Mouse (Mus musculus): ENCODE measurements around the gene St7. TPM values are rescaled to one million over a fixed set of nuclear protein-coding genes. Genes with fewer than 3 reads are reported as not detected.
A peak's percentile ranks its signal among the peaks of the same experiment; 100 is the strongest.

St7 gene
- polyA plus RNA-seq, 1 experiment from 2014 or later: 32.9 TPM

DNA sequence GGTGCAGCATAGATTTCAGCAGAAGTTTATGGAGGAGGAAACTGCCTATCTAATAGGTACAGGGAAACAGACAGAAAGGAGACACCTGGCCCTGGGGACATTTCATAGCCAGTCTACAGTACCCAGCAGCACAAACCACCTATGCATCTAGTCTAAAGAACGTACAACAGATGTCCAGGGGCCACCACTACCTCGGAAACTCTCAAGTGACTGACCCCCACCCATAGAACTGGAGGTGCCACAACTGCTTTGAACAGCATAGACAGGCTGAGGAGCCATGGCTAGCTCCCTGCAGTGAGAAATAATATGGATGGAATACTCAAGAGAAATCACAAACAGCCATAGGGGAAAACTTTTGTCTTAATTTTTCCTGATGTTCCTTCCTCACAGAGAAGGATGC is 220.1 kb downstream of the St7 start:
- 78% methylated on average over 2 of the region's 2 CpGs for WGBS
- H3K36me3 ChIP-seq (ENCODE audit: control insufficient read depth, insufficient read depth, low read length): no peaks in the 10 kb centered on the region
- ATAC-seq (replicated peaks; ENCODE audit: low FRiP score) (no peak), DNase-seq (ENCODE audit: low spot score) (no peak)
- no peaks in the 10 kb centered on the region for H3K27me3 ChIP-seq (ENCODE audit: control insufficient read depth, insufficient read depth, low read length)
- no peak overlapping the region for H3K4me2 ChIP-seq (ENCODE audit: low read depth, low read length, severe bottlenecking)
- H3K27ac ChIP-seq (ENCODE audit: low read depth, low read length): no peak overlapping the region
- H3K4me1 ChIP-seq (replicated peaks; ENCODE audit: control insufficient read depth, insufficient read depth, low read length): no peaks in the 10 kb centered on the region
- no peak overlapping the region for H3K9ac ChIP-seq (ENCODE audit: low read length)
- H3K9me3 ChIP-seq (ENCODE audit: control insufficient read depth, low read length): no peaks in the 10 kb centered on the region
- H3K4me3 ChIP-seq (ENCODE audit: low read depth, low read length): no peak overlapping the region

GRCm38 (mm10) chr6:17913315-17913714 is 220.6 kb downstream of the St7 start:
- Histone ChIP-seq H3K27ac (ENCODE audit: low read depth, low read length) (no peak overlapping the region), H3K4me3 (ENCODE audit: low read depth, low read length) (no peak overlapping the region), H3K4me2 (ENCODE audit: low read depth, low read length, severe bottlenecking) (no peak overlapping the region), H3K27me3 (ENCODE audit: control insufficient read depth, insufficient read depth, low read length) (no peaks in the 10 kb centered on the region), H3K36me3 (ENCODE audit: control insufficient read depth, insufficient read depth, low read length) (no peaks in the 10 kb centered on the region), H3K9me3 (ENCODE audit: control insufficient read depth, low read length) (no peaks in the 10 kb centered on the region), H3K9ac (ENCODE audit: low read length) (no peak overlapping the region), H3K4me1 (replicated peaks; ENCODE audit: control insufficient read depth, insufficient read depth, low read length) (no peaks in the 10 kb centered on the region)
- no peak for ATAC-seq (replicated peaks; ENCODE audit: low FRiP score)
- DNase-seq (ENCODE audit: low spot score): no peak
- WGBS: 79% methylated on average over 1 of the region's 1 CpGs

GRCm38 (mm10) chr6:17914300-17914699 is 221.6 kb downstream of the St7 start:
- Histone ChIP-seq H3K4me3 (ENCODE audit: low read depth, low read length) (no peak overlapping the region), H3K36me3 (ENCODE audit: control insufficient read depth, insufficient read depth, low read length) (no peaks in the 10 kb centered on the region), H3K4me1 (replicated peaks; ENCODE audit: control insufficient read depth, insufficient read depth, low read length) (no peaks in the 10 kb centered on the region), H3K27me3 (ENCODE audit: control insufficient read depth, insufficient read depth, low read length) (no peaks in the 10 kb centered on the region), H3K4me2 (ENCODE audit: low read depth, low read length, severe bottlenecking) (no peak overlapping the region), H3K9ac (ENCODE audit: low read length) (no peak overlapping the region), H3K9me3 (ENCODE audit: control insufficient read depth, low read length) (no peaks in the 10 kb centered on the region), H3K27ac (ENCODE audit: low read depth, low read length) (no peak overlapping the region)
- WGBS: 85% methylated on average over 3 of the region's 3 CpGs
- DNase-seq (ENCODE audit: low spot score) (no peak), ATAC-seq (replicated peaks; ENCODE audit: low FRiP score) (no peak)

DNA sequence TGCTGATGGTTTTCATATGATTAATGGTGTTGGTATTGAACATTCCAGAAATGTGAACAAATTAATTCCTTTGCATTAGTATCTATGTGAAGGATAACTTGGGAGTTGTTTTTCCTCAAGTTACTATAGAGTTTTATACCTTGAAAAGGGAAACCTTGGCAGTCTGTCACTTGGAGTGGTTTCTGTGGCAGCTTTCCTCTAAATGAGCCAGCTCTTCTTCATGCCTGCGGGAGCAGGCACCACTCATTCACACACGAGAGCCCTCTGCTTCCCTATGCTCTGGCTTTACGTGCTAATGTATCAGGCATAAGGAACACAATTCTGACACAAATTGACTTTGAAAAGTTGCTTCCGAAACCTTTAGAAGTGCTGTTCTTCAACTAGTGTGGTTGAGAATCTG is 224.5 kb downstream of the St7 start:
- H3K4me2 ChIP-seq (ENCODE audit: low read depth, low read length, severe bottlenecking): no peak overlapping the region
- no peaks in the 10 kb centered on the region for H3K36me3 ChIP-seq (ENCODE audit: control insufficient read depth, insufficient read depth, low read length)
- DNase-seq (ENCODE audit: low spot score) (no peak), ATAC-seq (replicated peaks; ENCODE audit: low FRiP score) (no peak)
- no peak overlapping the region for H3K27ac ChIP-seq (ENCODE audit: low read depth, low read length)
- H3K27me3 ChIP-seq (ENCODE audit: control insufficient read depth, insufficient read depth, low read length): no peaks in the 10 kb centered on the region
- WGBS: 84% methylated on average over 4 of the region's 4 CpGs
- H3K9me3 ChIP-seq (ENCODE audit: control insufficient read depth, low read length): no peaks in the 10 kb centered on the region
- H3K9ac ChIP-seq (ENCODE audit: low read length): no peak overlapping the region
- no peaks in the 10 kb centered on the region for H3K4me1 ChIP-seq (replicated peaks; ENCODE audit: control insufficient read depth, insufficient read depth, low read length)
- no peak overlapping the region for H3K4me3 ChIP-seq (ENCODE audit: low read depth, low read length)

GRCm38 (mm10) chr6:17922180-17922579 is 229.4 kb downstream of the St7 start:
- H3K4me3 ChIP-seq (ENCODE audit: low read depth, low read length): no peak overlapping the region
- no peak overlapping the region for H3K4me2 ChIP-seq (ENCODE audit: low read depth, low read length, severe bottlenecking)
- H3K4me1 ChIP-seq (replicated peaks; ENCODE audit: control insufficient read depth, insufficient read depth, low read length): no peaks in the 10 kb centered on the region
- H3K27ac ChIP-seq (ENCODE audit: low read depth, low read length): no peak overlapping the region
- no peaks in the 10 kb centered on the region for H3K36me3 ChIP-seq (ENCODE audit: control insufficient read depth, insufficient read depth, low read length)
- WGBS: 91% methylated on average over 1 of the region's 1 CpGs
- DNase-seq (ENCODE audit: low spot score) (no peak), ATAC-seq (replicated peaks; ENCODE audit: low FRiP score) (no peak)
- no peak overlapping the region for H3K9ac ChIP-seq (ENCODE audit: low read length)
- no peaks in the 10 kb centered on the region for H3K27me3 ChIP-seq (ENCODE audit: control insufficient read depth, insufficient read depth, low read length)
- no peaks in the 10 kb centered on the region for H3K9me3 ChIP-seq (ENCODE audit: control insufficient read depth, low read length)

DNA sequence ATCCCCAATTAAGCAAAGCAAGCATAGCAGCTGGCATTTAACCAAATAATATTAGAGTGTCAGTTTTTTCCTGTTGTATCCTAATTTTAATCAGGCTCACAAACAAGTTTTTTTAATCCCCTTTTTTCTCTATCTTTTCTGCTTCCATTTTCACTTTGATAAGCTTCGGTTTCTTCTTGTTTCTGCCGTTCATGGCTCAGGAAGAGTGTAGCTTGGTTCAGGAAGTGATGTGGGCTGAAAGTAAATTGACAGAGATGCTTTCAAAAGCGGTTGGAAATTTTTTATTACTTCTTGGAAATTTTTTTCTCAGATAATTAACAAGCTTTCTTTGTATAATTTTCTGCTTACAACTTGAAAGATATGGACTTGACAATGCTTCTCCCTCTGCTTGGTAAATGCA is 230.2 kb downstream of the St7 start:
- H3K27me3 ChIP-seq (ENCODE audit: control insufficient read depth, insufficient read depth, low read length): no peaks in the 10 kb centered on the region
- H3K4me3 ChIP-seq (ENCODE audit: low read depth, low read length): no peak overlapping the region
- H3K9ac ChIP-seq (ENCODE audit: low read length): no peak overlapping the region
- no peak overlapping the region for H3K4me2 ChIP-seq (ENCODE audit: low read depth, low read length, severe bottlenecking)
- 87% methylated on average over 3 of the region's 3 CpGs for WGBS
- no peak for DNase-seq (ENCODE audit: low spot score)
- H3K4me1 ChIP-seq (replicated peaks; ENCODE audit: control insufficient read depth, insufficient read depth, low read length): no peaks in the 10 kb centered on the region
- ATAC-seq (replicated peaks; ENCODE audit: low FRiP score): no peak
- H3K9me3 ChIP-seq (ENCODE audit: control insufficient read depth, low read length): no peaks in the 10 kb centered on the region
- no peaks in the 10 kb centered on the region for H3K36me3 ChIP-seq (ENCODE audit: control insufficient read depth, insufficient read depth, low read length)
- H3K27ac ChIP-seq (ENCODE audit: low read depth, low read length): no peak overlapping the region

- no peak for DNase-seq (ENCODE audit: low spot score)
Observed at GRCm38 (mm10) chr6:17923370-17923769, 230.6 kb downstream of the St7 start.

GRCm38 (mm10) chr6:17923894-17924505 is 231.3 kb downstream of the St7 start:
- H3K9me3 ChIP-seq (ENCODE audit: control insufficient read depth, low read length): no peaks in the 10 kb centered on the region
- no peak for DNase-seq (ENCODE audit: low spot score)
- no peak overlapping the region for H3K27ac ChIP-seq (ENCODE audit: low read depth, low read length)
- no peak overlapping the region for H3K4me2 ChIP-seq (ENCODE audit: low read depth, low read length, severe bottlenecking)
- H3K4me3 ChIP-seq (ENCODE audit: low read depth, low read length): no peak overlapping the region
- H3K27me3 ChIP-seq (ENCODE audit: control insufficient read depth, insufficient read depth, low read length): no peaks in the 10 kb centered on the region
- 91% methylated on average over 10 of the region's 10 CpGs for WGBS
- ATAC-seq (replicated peaks; ENCODE audit: low FRiP score): no peak
- no peaks in the 10 kb centered on the region for H3K36me3 ChIP-seq (ENCODE audit: control insufficient read depth, insufficient read depth, low read length)
- H3K9ac ChIP-seq (ENCODE audit: low read length): no peak overlapping the region
- H3K4me1 ChIP-seq (replicated peaks; ENCODE audit: control insufficient read depth, insufficient read depth, low read length): no peaks in the 10 kb centered on the region

More at GRCm38 (mm10) chr6:17923370-17923769, 230.6 kb downstream of the St7 start:
- H3K4me2 ChIP-seq (ENCODE audit: low read depth, low read length, severe bottlenecking): no peak overlapping the region
- H3K9me3 ChIP-seq (ENCODE audit: control insufficient read depth, low read length): no peaks in the 10 kb centered on the region
- H3K9ac ChIP-seq (ENCODE audit: low read length): no peak overlapping the region
- H3K4me3 ChIP-seq (ENCODE audit: low read depth, low read length): no peak overlapping the region
- no peak overlapping the region for H3K27ac ChIP-seq (ENCODE audit: low read depth, low read length)
- no peaks in the 10 kb centered on the region for H3K4me1 ChIP-seq (replicated peaks; ENCODE audit: control insufficient read depth, insufficient read depth, low read length)
- no peak for ATAC-seq (replicated peaks; ENCODE audit: low FRiP score)
- H3K36me3 ChIP-seq (ENCODE audit: control insufficient read depth, insufficient read depth, low read length): no peaks in the 10 kb centered on the region
- no peaks in the 10 kb centered on the region for H3K27me3 ChIP-seq (ENCODE audit: control insufficient read depth, insufficient read depth, low read length)
- WGBS: 80% methylated on average over 3 of the region's 3 CpGs

- no peak overlapping the region for H3K4me3 ChIP-seq (ENCODE audit: low read depth, low read length)
- 40% methylated on average over 4 of the region's 4 CpGs for WGBS
- ATAC-seq (replicated peaks; ENCODE audit: low FRiP score): no peak
- H3K4me2 ChIP-seq (ENCODE audit: low read depth, low read length, severe bottlenecking): no peak overlapping the region
- no peaks in the 10 kb centered on the region for H3K36me3 ChIP-seq (ENCODE audit: control insufficient read depth, insufficient read depth, low read length)
- H3K27ac ChIP-seq (ENCODE audit: low read depth, low read length): no peak overlapping the region
- H3K4me1 ChIP-seq (replicated peaks; ENCODE audit: control insufficient read depth, insufficient read depth, low read length): no peaks in the 10 kb centered on the region
- H3K27me3 ChIP-seq (ENCODE audit: control insufficient read depth, insufficient read depth, low read length): no peaks in the 10 kb centered on the region
- H3K9ac ChIP-seq (ENCODE audit: low read length): no peak overlapping the region
- DNase-seq (ENCODE audit: low spot score): peak; percentile 59
- H3K9me3 ChIP-seq (ENCODE audit: control insufficient read depth, low read length): no peaks in the 10 kb centered on the region
Observed at GRCm38 (mm10) chr6:17925267-17925666, 232.5 kb downstream of the St7 start.
